Mouse (Mus musculus) kidney, postnatal 36 days (tissue): ENCODE measurements around the gene Magi1.

Experiments used
- DNase-seq, 2 experiments: peaks; one replicate each; pipeline ENCODE4 v3.0.0; 2021 to 2022; ENCODE audit warnings: mixed read lengths in 2 of 2

Gene Magi1

DNA sequence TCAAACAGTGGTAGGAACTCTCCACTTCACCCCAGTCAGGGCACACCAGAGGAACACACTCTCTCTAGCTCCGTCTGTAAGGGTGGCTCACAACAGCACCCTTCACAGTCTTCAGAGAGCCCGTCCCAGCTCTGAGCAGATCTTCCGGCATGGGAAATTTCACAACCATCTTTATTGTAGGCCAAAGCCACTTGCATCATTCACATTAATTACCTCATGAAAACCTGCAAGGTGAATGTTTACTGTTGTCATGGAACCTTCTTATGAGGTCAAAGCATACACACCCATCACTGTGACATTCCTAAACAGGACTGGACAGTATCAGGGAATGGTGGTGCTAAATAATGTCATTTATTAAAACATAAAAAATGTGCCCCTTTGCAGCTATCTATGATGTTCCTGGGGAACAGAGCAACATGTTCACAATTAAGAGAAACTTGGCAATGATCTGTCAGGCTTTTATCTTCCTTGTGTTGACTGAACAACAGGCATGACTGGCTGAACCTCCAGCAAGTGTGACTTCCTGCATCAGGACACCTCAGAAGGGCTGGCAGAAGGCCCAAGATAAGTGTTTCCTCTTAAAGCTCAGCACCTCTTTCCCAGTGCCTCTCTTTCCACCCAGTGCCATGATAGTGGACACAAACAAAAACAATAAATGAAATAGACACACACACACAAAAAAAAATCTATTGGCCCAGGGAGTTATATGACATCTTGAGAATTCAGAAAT lies 125.4 kb downstream of the Magi1 start:
- DNase-seq = peak in 1 of 2 experiments; percentile 27

DNA sequence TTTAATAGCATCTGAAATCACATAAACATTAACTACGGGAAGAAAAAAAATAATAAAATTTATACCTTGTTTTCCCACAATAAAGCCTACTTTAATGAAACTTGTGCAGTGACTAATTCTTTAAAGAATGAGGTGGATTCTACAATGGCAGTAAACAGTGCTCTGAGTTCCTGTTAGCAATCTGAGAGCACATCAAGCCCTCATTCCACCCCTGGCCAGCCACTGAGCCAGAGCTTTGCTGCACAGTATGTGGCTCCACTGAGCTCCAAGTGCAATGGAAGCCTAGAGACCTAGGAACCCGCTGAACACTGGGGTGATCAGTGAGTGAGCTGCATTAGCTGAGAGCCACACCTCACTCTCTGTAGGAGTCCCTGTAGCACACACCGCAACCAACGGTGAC lies 127.7 kb downstream of the Magi1 start:
- no peak for DNase-seq

DNA sequence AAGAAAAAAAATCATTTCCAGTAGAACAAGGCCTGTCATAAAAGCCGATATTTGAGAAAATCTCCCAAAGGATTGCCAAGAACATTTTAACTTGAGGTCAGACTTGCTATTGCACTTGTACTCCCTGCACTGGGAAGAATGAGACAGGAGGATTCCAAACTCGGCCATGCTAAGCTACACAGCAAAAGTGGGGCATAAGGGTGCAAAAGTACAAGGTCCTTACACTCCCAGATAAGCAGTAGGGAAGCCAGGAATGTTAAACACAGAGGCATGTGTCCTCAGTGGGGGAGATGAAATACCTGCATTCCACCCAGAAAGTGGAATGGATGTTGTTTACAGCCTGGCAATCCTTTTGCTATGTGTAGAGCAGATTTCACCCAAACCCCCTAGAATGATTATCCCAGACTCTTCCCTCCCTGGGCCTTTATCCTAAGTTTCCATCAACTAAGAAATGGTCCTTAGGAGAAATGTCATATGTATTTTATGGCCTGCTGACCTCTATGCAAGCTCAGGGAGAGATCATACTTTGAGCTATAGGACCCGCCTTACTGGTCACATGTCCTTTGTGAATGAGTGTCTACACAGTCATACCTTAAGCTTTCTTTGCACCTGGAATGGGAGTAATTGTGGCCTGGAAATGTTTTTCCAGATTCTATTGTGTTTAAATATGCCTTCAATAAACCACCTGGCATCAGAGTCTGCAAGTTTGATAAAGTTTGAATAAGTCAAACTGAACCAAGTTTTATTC lies 128.7 kb downstream of the Magi1 start:
- no peak for DNase-seq

DNA sequence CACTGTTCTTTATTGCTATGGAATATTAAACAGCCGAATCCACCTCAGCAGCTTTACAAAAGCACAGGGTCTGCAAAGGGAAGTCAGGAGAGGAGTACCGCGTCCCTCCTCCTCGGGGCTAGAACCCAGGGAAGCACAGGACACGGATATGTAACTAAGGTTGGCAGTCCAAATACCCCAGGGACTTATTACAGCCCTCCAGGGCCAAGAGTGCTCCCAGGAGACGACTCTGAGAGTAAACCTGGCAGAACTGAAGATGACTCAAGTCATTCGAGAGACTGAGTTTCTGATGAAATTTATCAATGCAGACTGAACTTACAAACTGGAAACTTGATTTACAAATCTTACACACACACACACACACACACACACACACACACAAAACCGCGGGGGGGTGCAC lies 130.8 kb downstream of the Magi1 start:
- no peak for DNase-seq

DNA sequence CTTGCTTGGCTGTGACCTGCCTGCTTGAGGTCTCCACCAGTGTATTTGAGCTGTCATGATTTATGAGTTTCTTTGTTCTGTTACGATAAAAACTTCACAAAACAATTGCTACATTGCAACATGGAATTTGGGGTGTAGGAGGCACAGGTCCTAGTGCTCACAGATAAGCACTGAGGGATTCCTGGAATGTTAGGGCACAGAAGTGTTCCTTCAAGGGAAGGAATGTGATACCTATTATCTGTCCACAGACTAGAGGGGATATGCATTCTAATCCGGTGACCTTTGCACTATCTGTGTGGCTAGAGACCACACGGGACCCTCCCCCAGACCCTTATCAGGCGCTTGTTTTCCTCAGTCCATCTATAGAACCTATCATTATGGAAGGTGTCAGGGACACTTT lies 132.8 kb downstream of the Magi1 start:
- DNase-seq = no peak

DNA sequence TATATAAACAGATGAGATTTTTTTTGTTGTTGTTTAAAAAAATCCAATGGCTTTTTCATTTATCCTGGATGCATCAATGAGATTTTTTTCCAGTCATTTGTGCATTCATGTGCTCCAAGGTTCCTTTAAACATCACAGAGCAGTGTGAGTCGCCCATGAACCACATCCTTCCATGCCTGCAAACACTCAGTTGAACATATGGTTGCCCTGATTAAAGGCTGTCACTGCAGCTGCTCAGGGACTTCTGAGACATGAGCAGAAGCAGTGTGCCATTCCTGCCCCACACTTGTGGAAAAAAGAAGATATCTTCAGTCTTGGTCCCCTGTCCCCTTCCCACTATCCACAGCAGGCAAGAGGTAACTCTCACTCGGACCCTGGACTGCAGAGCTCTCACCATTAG lies 133.9 kb downstream of the Magi1 start:
- no peak for DNase-seq

DNA sequence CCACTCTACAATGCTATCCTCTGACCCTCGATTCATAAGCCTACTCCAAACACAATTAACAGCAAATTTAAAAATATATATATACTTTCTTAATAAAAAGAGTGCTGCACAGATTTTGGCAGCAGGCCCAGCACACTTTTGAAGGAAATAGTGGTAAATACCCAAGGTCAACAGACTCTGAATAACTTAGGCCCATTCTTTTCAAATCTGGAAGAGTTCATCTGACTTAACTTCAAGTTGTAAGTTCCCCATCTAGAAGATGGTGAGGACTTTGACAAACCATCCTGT lies 137.6 kb downstream of the Magi1 start:
- peak in 1 of 2 experiments; percentile 31 for DNase-seq

DNA sequence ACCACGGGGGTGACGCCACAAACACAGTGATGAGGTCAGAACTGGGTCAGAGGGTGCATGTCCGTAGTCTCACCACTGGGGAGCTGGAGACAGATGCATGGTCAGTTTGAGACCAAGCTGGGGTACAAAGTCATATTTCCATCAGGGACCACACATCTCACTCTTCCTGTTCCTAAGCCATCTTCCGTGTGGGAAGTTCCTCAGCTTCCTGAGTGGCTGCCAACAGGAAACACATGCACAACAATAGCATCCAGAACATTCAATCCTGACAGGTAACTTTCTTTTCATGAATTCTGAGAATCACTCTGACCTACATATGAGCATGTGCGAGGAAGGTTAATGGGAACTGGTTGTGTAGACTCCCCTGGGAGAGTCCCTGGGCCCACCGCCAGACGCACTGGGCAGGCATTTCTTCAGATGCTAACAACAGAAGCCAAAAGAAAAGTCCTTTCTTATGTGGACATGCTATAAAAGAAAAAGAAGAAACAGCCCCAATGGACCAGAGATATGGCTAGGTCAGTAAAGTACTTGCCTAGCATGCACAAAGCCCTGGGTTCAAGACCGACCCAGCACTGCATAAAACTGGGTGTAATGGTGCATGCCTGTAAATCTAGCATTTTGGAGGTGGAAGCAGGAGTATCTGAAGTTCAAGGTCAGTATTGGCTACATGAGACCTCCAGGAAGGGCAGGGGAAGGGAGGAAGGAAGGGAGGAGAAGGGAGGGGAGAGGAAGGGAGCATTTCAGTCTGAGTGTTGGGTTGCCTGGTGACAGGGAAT lies 138.1 kb downstream of the Magi1 start:
- DNase-seq = peak; percentile 84 to 88

DNA sequence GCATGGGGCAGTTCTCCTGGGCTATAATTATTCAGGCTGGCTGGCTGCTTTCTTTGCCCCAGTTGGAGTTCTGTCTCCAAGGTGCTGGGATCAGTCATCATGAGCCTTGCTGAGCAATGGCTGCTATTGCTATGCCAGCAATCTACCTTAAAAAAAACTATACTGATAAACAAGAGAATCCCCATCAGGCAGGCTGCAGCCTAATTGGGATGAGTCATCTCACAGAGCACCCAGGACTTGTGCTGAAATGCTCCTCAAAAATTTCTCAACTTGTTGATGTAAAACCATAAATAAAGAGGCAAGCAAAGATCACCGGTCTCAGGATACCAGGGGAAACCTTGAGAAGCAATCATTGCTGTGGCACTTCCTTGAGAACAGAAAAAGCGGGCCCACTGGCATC lies 141.2 kb downstream of the Magi1 start:
- DNase-seq = no peak

DNA sequence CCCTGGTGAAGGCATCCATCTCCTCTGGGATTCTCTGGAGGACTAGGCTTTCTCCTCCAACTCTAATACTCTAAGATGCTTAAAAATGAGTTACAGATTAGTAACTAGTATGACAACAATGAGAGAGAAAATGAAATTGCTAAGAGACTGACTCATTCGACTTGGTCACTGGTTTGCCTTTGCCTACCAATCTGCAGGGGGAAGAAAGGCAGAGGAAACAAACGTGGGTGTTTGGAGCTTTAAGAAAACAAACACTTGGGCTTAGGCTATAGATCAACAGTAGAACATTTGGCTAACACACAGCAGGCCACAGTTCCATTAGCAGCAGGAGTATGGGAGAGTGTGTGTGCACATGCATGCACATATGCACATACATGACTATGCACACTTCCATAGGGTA lies 142.2 kb downstream of the Magi1 start:
- no peak for DNase-seq

DNA sequence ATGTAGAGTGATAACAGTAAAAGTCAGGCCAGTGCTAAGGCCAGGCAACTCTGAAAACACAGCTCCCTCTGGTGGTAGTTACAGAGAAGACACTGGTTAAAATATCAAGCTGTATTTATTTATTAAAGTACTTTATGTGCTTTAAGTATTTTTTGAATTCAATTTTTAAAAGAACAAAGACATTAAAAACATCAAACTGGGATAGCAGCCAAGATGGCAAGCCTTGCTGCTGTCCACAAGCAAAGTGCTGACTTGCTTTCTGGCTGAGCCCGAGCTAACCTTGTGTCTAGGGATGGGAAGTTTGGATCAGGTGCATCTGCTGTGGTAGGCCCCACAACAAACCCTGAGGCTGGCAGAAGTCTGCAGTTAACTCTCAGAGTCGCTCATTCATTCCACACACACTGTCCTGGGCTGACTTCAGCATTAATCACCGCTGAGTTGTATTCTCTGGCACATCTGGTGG lies 143.7 kb downstream of the Magi1 start:
- DNase-seq = peak in 1 of 2 experiments; percentile 31

DNA sequence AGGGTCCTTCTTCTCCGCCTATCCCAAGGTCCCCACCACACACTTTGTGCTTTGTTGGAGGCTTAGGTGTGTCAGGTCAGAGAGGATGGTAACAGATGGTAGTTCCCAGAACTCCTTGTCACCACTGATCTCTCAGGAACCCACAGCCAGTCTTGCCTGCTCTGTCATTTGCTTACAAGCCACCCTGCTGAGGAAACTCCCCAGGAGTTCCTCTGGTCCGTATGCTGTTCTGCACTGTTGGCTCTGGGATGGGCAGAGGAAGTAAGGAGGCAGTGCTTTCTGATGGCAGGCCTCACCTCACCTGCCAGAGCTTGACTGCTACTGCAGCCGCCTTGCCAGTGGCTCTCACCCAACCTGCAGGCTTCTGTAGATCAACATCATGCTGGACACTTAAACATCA lies 147.0 kb downstream of the Magi1 start:
- no peak for DNase-seq

DNA sequence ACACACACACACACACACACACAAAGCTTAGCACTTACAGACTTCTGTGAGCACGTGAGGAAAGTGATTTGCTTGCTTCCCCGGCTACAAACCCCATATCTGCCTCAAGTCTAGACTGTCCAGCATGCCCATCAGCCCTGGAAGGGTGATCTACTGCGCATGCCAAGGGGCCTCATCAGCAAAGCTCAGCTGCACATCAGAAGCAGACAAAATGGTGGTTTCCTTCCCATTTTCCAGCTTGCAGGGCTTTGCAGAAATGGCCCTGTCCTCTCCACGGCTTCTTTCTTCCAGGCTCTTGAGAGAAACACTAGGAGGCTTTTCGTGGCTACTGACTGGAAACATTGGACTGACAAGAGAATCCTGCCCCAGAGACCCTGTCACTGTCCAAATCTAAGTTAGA lies 149.6 kb downstream of the Magi1 start:
- DNase-seq = no peak

DNA sequence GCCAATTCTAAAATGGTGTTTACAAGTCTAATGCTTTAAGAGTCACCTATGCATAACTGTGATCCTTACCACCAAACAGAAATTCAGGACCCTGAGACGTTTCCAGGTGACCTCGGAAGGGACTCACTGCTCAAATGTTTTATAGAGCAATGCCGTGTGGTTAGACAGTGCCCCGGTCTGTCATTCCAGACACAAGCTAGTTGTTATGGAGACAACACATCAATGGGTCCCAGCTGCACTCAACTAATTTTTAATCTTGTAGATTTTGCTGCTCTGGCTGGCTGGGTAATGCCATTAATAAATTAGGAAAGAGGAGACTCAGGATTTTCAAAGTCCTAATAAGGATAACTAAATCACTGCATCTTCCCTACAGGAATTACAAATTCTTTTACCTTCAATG lies 151.7 kb downstream of the Magi1 start:
- DNase-seq = no peak

DNA sequence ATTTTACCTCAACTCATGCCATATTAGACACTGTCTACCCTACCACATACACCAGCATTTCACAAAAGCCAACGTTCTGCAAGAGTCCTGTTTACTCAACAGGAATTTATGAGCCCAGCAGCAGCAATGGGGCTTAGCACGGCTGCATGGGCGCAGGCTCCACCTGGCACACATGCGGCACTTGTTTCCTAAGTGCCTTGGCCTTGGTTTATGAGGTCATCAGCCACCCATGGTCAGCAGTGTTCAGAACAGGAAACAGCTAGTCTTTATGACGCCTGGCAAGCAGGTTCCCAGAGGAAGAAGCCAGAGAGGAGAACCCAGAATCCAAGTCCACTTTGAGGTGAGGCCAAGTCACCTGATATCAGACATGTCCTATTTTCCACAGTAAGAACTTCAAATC lies 153.3 kb downstream of the Magi1 start:
- DNase-seq = peak; percentile 23 to 37

DNA sequence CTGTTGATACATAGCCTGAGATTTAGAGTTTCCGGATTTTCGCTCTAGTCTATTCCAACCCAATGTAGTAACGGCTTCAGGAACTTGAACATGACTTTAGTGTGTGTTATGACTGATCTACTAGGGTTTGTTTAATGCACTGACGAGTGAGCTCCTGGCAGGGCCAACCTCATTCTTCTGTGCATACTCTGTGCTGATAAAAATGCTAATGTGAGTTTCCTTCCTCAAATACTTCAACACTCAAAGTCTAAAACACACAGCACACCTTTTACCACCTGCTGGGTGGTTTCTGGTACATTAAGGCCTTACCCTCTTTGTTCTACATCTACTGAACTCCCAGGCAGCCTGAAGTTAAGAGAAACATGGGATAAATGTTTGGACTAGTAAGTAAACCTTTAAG lies 157.0 kb downstream of the Magi1 start:
- no peak for DNase-seq

DNA sequence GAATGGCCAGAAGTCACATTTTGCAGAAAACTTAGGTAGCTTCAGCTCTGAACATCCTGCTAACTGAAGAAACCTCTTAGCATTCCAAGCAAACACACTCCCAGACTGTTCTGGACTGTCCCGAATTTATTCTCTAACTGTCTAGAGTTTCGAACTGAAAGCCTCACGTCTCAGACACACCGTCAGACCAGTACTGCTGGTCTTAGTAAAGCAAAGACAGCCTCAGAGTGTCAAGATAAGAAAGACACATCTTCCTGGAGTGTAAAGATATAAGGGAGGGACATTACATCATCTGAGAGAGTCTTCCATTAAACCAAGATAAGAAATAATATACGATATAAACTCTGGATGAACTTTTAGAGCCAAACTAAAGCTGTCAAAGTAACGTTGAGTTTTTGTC lies 158.6 kb downstream of the Magi1 start:
- no peak for DNase-seq

DNA sequence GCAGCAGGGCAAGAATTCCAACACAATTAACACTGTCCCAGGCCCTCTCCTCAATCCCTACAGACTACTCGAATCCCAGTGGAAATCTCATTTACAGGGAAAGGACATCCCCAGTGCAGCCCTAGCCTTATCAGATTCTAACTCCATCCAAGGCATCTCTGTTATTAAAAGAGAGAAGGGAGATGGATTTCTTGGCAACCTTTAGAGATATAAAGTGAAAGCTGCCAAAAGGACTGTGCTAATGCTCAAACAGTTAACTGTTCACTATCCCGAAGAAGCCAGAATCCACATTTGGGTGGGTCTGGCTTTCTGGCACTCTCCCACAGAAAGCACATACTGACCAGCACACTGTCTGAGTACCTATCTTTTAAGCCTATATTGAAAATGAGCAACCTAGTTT lies 159.4 kb downstream of the Magi1 start:
- no peak for DNase-seq

DNA sequence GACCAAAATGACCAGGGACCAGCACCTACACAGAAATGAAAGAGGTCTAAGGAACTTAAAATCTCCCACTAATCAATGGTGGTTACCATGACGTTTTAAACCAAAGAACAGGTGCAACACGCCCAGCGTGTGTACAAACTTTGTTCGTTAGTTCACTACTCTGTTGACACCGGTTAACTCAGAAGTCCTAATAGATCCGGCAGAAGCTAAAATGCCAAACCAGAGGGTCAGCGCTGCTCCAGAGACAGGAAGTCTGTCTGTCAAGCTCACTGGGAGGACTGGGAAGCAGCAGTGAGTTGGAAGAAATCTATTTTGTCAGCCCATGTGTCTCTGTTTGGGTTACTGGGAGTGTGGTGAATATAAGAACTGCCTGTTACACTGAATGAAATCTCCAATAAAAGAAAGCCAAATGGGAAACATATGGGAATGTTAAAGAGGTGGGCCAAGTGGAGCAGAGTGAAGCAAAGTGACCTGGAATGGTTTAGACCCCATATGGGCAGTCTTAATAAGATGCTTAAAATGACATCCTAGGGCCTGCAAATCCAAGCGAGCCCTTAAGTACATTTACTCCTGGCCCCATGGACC lies 161.1 kb downstream of the Magi1 start:
- no peak for DNase-seq

DNA sequence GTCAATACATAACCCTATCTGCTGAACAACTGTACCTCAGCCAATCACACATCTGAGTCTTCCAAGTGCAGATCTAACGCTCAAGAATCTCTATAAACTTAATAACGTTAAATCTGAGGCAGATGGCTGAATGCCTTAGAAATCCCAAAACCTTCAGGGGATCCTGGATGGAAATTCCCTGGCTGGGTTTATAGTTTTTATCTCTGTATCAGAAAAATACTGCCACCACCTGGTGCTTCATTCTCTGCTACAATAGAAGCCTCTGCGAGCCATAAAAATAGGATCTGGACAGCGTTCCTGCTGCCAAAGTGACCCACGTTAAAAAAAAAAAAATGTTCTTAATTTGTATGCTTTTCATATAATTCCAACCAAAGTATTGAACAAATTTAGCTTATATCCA lies 162.2 kb downstream of the Magi1 start:
- DNase-seq = no peak

DNA sequence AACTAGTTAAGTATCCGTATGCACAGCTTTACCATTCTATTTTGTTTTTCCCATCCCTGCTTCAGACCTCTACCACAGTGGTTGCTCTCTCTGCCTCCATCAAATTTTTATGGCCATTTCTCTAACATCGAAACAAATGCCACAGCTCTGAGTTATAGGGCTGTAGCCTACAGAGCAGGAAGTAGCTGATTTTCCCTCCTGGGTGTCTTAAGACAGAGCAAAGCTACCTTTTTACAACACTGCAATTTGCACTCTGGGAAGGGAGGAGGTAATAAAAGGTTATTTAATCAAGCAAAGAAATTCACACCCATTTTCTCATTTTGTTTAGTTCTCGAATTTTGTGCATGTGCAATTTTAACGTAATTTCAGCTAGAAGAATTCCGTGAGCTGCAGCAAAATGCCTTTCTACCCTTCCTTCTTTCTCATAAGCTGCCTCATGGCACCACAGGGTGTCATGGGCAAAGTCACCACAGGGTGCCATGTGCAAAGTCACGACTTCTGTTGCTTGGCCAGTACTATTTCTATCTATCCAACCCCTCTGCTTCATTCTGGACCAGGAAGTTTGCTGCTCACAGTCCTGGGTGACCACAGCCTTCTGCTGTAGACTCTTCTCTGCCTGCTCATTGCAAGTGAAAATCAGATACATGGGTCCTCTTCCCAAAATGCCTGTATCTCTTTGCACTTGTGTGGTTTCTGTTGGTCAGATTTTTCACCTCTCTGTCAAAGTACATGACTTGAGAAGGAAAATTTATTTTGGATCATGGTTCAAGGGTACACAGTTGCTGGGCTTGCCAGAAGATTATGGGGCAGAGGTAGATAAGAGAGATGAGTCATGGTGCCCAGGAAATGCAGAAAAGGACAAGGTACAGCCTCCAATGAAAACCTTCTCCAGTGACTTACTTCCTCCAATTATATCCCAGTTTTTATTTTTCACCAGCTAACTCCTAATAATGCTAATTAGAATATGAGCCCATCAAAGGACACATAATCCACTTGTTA lies 167.0 kb downstream of the Magi1 start:
- DNase-seq = no peak

DNA sequence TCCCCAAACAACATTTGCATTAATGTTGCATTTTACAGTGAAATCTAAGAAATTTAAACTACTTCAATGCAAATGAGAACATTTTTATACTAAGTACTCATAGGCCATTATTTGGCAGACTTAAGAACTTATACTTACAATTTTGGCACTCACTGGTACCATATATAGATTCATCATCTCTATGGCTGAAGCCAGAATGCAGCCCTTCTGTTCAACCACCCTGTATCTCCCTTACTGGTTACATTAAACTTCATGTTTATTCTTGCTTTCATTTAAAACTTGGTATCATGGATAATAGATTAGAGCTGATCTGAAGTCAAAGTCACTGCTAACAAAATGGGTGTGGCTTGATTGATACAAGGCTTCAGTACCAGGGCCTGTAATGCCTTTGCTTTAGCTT lies 171.9 kb downstream of the Magi1 start:
- no peak for DNase-seq
